ENCODE assay signal across 7 mouse cellular contexts in the genomic region with DNA sequence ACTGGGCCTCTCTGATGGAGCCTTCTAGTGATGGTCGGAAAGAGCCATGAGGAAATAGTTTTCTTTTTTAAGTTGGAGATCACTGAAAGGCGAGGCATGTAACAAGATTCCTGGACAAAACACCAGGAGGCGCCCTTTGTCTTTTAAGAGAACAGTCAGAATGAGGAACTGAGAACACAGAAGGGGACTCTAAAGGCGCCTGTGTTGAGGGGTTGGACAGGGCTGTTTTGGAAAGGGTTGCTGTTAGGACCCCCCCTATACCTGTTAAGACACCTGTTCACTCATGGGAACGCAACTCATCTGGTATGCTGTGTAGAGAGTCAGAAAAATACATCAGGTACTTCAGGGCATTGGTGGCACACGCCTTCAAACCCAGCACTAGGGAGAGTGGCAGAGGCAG. TPM values are rescaled to one million over a fixed set of nuclear protein-coding genes. Genes with fewer than 3 reads are reported as not detected.
DNase-seq lines count a peak whose midpoint lies in the region; ATAC-seq lines count a peak whose summit lies in the region.

No protein-coding gene starts in this region.

- no peak for ATAC-seq in intestine, embryonic 16.5 days

- peaks cover 22% of the 10 kb centered on the region for H3K4me1 ChIP-seq in intestine, embryonic 16.5 days (ENCODE audit: control insufficient read depth, insufficient read depth, low read length)

- peaks cover 78% of the 10 kb centered on the region for H3K79me2 ChIP-seq in macrophage (ENCODE audit: inconsistent target)

- 61% methylated on average over 6 of the region's 6 CpGs for WGBS in intestine, embryonic 16.5 days
- WGBS in macrophage (ENCODE audit: missing documents) = 41% methylated on average over 6 of the region's 6 CpGs

- H3K27ac ChIP-seq in intestine, embryonic 16.5 days (ENCODE audit: low read length) = 0 out of 2 replicates have a peak overlapping the region, but pooled peaks have one; percentile 2
- H3K27ac ChIP-seq in macrophage = peak overlapping the region; percentile 94

- no peak overlapping the region for H3K4me3 ChIP-seq in intestine, embryonic 16.5 days (ENCODE audit: low read length)
- H3K4me3 ChIP-seq in macrophage (ENCODE audit: inconsistent target) = no peak overlapping the region

- H3K36me3 ChIP-seq in intestine, embryonic 16.5 days (ENCODE audit: control insufficient read depth, insufficient read depth, low read length) = peaks cover 16% of the 10 kb centered on the region
- H3K36me3 ChIP-seq in macrophage (ENCODE audit: inconsistent target) = peaks cover 48% of the 10 kb centered on the region
- H3K36me3 ChIP-seq in splenic B cell, adult 2 months (ENCODE audit: control insufficient read depth, insufficient read depth, low read length, poor library complexity, severe bottlenecking) = peaks cover 18% of the 10 kb centered on the region

- H3K9me3 ChIP-seq in intestine, embryonic 16.5 days (ENCODE audit: control insufficient read depth, low read length) = no peaks in the 10 kb centered on the region

- H3K9ac ChIP-seq in intestine, embryonic 16.5 days (ENCODE audit: low read depth, low read length) = no peak overlapping the region

- DNase-seq in layer of hippocampus, adult 9-11 months = peak; percentile 45
- no peak for DNase-seq in layer of hippocampus, postnatal 36 days
- peak; percentile 85 for DNase-seq in NIH3T3 (ENCODE audit: low read depth)
- peak; percentile 80 for DNase-seq in c-Kit-positive CD71-positive TER-119-negative erythroid progenitor cells, embryonic 14.5 days (ENCODE audit: low read depth)
- peak; percentile 91 for DNase-seq in splenic B cell, adult 2 months (ENCODE audit: low read depth, low spot score)

- no peak overlapping the region for H3K4me2 ChIP-seq in intestine, embryonic 16.5 days (ENCODE audit: low read depth, low read length)

- H3K27me3 ChIP-seq in intestine, embryonic 16.5 days (replicated peaks; ENCODE audit: control insufficient read depth, insufficient read depth, low read length) = no peaks in the 10 kb centered on the region
- H3K27me3 ChIP-seq in splenic B cell, adult 2 months (ENCODE audit: control insufficient read depth, insufficient read depth, low read length, poor library complexity, severe bottlenecking) = no peaks in the 10 kb centered on the region

RNA-seq across cellular contexts. Expression of gene Tmem116, which starts 1.7 kb away (rescaled TPM):
- total RNA-seq in layer of hippocampus, postnatal 36 days (2021) = 1 to 10 TPM; 8.1 to 8.8 TPM
- 4.2 and 4.4 TPM in 2 replicates for polyA plus RNA-seq in intestine, embryonic 16.5 days (2015; fragmentation: Nextera tagmentation; extraction: Ambion mirVana)
- total RNA-seq in macrophage (2018; cell fraction: chromatin; rRNA removed) = 10 to 100 TPM in 3 of 26 experiments, 1 to 10 TPM in 21, under 1 TPM in 1, not detected in 1; 0.80 to 12.3 (median 4.8) TPM
- total RNA-seq in macrophage (2018; cell fraction: cytosol; rRNA removed) = 1 to 10 TPM; 1.4 to 4.0 (median 2.6) TPM
- total RNA-seq in macrophage (2018; cell fraction: nucleus; rRNA removed) = 10 to 100 TPM in 2 of 26 experiments, 1 to 10 TPM in 23, under 1 TPM in 1; 0.58 to 13.2 (median 3.3) TPM
- 0.81 to 1.9 TPM (median 1.5 TPM) in 3 replicates for polyA plus RNA-seq in macrophage (2018)

RNA-seq across cellular contexts. Expression of gene Erp29, which starts 2.3 kb away (rescaled TPM):
- total RNA-seq in layer of hippocampus, postnatal 36 days (2021) = 100 to 1,000 TPM; 145 to 147 TPM
- polyA plus RNA-seq in intestine, embryonic 16.5 days (2015; fragmentation: Nextera tagmentation; extraction: Ambion mirVana) = 183 and 202 TPM in 2 replicates
- 100 to 1,000 TPM in 3 of 26 experiments, 10 to 100 TPM in 21, 1 to 10 TPM in 2; 9.4 to 168 (median 42.3) TPM for total RNA-seq in macrophage (2018; cell fraction: chromatin; rRNA removed)
- 100 to 1,000 TPM; 237 to 408 (median 331) TPM for total RNA-seq in macrophage (2018; cell fraction: cytosol; rRNA removed)
- total RNA-seq in macrophage (2018; cell fraction: nucleus; rRNA removed) = 100 to 1,000 TPM in 24 of 26 experiments, 10 to 100 TPM in 2; 61.1 to 379 (median 212) TPM
- 327 to 388 TPM (median 342 TPM) in 3 replicates for polyA plus RNA-seq in macrophage (2018)

RNA-seq across cellular contexts. Expression of gene Naa25, which starts 52.2 kb away (rescaled TPM):
- 10 to 100 TPM; 43.4 to 45.5 TPM for total RNA-seq in layer of hippocampus, postnatal 36 days (2021)
- 45.9 and 48.3 TPM in 2 replicates for polyA plus RNA-seq in intestine, embryonic 16.5 days (2015; fragmentation: Nextera tagmentation; extraction: Ambion mirVana)
- total RNA-seq in macrophage (2018; cell fraction: chromatin; rRNA removed) = 100 to 1,000 TPM in 5 of 26 experiments, 10 to 100 TPM in 21; 14.6 to 150 (median 64.0) TPM
- 10 to 100 TPM in 24 of 26 experiments, 1 to 10 TPM in 2; 9.0 to 45.8 (median 21.5) TPM for total RNA-seq in macrophage (2018; cell fraction: cytosol; rRNA removed)
- 100 to 1,000 TPM in 1 of 26 experiments, 10 to 100 TPM in 25; 12.1 to 113 (median 58.2) TPM for total RNA-seq in macrophage (2018; cell fraction: nucleus; rRNA removed)
- polyA plus RNA-seq in macrophage (2018) = 15.3 to 23.7 TPM (median 17.0 TPM) in 3 replicates

RNA-seq across cellular contexts. Expression of gene Adam1b, which starts 53.3 kb away (rescaled TPM):
- under 1 TPM; 0.13 to 0.15 TPM for total RNA-seq in layer of hippocampus, postnatal 36 days (2021)
- polyA plus RNA-seq in intestine, embryonic 16.5 days (2015; fragmentation: Nextera tagmentation; extraction: Ambion mirVana) = not detected in 2 replicates
- total RNA-seq in macrophage (2018; cell fraction: chromatin; rRNA removed) = not detected
- not detected for total RNA-seq in macrophage (2018; cell fraction: cytosol; rRNA removed)
- total RNA-seq in macrophage (2018; cell fraction: nucleus; rRNA removed) = not detected
- polyA plus RNA-seq in macrophage (2018) = not detected in 3 replicates

Comparison
In these comparisons a context has a peak if more than half of its experiments do, and no peak if none do; other contexts are left out.
1. DNase-seq: peak in layer of hippocampus, adult 9-11 months (single experiment), NIH3T3 (single experiment), c-Kit-positive CD71-positive TER-119-negative erythroid progenitor cells, embryonic 14.5 days (single experiment) and splenic B cell, adult 2 months (single experiment); none in layer of hippocampus, postnatal 36 days (0 of 2).